Mouse (Mus musculus): Measurements from ENCODE around the gene Pax8.

Gene Pax8

DNA sequence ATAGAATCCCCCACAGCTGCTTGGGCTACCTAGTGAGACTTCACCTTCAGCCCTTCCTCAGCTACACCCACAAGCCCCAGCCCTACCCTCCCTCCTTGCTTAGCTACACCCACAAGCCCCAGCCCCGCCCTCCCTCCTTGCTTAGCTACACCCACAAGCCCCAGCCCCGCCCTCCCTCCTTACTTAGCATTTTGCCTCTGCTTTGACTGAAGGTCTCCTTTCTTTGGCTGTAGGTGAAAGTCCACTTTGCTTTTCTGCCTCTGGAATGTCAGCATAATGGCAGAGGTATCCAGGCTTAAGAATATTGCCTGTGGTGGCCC, 14.6 kb downstream of the Pax8 start:
- DNase-seq: no peak

DNA sequence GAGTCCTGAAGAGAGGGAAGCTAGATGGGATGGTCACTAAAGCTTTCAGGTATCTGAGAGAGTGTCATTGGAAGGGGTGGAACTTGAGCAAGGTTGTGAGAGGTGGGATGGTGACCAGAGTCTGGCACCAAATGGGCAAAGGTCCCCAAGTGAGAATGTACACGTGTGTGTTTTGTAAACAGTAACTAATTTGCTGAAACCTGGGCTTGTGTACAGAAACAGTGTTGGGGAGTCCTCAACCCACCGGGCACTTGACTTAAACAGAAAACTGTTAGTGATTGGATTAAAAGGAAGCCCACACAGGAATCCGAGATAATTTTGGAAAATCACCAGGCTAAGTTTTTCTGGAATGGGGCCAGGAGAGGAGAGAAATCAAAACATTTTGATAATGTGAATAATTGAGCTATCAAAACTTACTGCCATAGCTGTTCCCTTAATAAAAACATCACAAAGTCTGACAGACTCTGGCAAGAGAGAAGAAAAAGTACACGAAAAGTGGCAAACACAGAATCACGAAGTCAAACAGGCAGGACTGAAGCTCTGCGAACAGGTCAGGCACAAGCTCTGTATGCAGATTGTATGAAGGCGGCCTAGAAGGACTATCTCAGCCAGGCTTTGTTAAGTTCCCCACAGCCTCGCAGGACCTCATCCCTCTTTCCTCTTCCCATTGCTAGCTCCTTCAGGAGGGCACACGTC, 15.1 kb downstream of the Pax8 start:
- DNase-seq: no peak

GRCm38 (mm10) chr2:24456841-24457240, 18.6 kb downstream of the Pax8 start:
- DNase-seq: no peak

DNA sequence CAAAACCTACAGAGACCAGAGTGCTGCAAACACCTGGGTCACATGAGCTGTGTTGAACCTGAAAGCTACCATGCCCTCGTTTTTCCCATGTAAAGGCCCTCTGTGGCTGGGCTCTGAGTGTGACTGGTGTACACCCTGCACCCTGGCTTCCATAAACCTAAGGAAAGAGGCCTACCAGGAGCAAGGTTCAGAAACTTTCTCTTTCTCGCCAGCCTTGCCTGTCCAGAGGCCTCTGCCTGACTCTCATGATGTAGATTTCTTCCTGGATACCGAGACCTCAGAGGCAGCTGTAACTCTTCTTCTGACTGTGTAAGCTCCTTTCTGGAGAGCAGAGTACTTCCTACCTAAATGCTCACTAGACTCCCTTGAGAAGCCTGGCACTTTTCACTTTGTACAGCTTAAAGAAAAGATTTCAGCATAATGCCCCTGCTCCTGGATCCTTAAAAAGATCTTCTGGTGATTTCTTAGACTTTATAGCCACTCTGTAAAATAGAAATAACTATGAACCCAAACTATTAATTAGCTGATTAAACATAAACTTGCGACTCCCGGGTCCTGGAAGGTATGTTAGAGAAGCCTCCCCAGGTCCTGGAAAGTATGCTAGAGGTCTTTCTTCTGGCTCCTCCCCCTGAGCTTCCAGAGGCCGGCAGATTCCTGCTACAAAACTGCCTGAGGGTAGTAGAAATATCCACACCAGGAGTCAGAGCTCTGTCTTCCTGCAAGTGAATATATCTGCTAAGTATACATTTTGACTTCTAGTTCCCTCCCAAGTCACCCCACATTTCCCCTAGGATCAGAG, 20.1 kb downstream of the Pax8 start:
- no peak for DNase-seq

- no peak for DNase-seq
Measured at GRCm38 (mm10) chr2:24454429-24455011, 20.9 kb downstream of the Pax8 start.

GRCm38 (mm10) chr2:24453206-24453605, 22.2 kb downstream of the Pax8 start:
- DNase-seq: no peak

DNA sequence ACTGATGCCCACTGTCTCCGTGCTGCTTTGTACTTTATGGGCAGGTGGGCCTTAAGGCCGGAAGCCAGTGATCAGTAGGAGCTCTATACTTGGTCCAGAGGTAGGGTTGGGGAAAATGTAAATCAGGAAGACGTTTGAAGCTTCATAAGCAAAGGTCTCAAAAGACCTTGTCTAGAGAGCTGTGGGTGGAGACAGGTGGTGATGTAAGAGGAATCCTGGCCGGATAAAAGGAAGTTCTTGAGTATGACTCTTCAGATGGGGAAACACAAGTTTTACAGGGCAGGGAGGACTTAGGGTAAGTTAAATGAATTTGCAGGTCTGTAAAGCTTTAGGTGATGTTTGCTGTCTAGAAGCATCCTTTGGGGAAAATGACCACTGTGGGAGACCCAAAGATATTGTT, 26.3 kb downstream of the Pax8 start:
- no peak for DNase-seq

DNA sequence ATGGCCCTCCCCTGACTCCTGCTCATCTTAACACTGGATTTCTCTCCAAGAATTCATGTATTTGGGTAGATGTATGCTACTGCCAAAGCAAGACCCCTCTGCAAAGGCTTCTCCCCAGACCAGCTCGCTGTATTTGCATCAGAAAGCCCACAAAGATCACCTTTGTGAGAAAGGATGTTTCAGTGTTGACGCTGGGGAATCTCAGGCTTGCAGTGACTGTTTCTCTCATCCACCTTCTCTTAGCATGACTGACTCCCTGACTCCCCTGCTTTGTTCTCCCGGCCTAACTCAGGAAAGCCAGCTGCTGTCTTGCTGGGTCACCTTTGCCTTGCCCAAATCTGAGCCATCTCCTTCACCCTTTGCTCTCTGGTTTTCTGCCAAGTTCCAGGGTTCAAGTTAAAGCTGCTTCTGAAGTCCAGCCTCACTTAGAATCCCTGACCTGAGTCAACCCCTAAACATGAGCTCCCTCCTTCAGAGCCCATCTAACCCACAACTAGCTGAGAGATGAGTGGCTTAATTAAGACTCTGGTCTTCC, 32.1 kb downstream of the Pax8 start:
- no peak for DNase-seq

- DNase-seq: no peak
Measured at GRCm38 (mm10) chr2:24442303-24442925, 33.0 kb downstream of the Pax8 start.

GRCm38 (mm10) chr2:24441899-24442298, 33.5 kb downstream of the Pax8 start:
- no peak for DNase-seq

DNA sequence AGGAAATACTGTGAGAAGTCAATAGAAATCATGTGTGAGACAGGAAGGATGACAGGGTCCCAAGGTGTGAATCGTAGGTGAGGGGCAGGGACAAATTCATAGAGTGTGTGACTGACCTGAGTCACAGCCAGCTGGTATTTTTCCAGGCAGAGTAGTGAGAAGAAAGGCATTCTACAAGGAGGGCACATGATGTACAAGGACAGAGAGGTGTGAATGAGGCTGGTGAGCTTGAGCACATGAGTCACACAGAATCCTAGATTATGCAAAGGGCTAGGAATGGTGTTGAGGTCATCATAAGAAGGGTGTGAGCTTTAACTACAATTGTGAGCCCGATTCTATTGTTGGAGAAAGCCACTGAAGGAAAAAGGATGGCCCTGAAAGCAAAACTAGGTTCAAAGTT, 35.3 kb downstream of the Pax8 start:
- no peak for DNase-seq

GRCm38 (mm10) chr2:24435699-24436098, 39.7 kb downstream of the Pax8 start:
- no peak for DNase-seq

DNA sequence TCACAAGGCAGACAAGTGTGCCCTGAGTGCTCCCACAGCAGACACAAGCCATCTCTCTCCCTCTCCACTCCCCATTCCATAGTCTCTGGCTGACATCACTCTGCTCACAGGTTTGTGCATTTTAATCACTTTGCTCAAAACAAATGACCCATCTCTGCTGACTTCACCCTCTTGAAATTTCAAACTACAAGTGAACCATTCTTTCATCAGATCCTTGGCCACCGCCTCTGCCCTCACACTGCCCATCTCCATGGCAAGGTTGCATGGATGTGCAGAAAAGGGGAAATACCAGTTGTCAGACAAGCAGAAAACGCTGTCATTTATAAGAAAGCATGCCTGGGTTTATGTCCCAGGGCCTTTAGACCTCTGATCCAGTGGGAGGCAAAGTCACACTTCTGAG, 40.7 kb downstream of the Pax8 start:
- no peak for DNase-seq

DNA sequence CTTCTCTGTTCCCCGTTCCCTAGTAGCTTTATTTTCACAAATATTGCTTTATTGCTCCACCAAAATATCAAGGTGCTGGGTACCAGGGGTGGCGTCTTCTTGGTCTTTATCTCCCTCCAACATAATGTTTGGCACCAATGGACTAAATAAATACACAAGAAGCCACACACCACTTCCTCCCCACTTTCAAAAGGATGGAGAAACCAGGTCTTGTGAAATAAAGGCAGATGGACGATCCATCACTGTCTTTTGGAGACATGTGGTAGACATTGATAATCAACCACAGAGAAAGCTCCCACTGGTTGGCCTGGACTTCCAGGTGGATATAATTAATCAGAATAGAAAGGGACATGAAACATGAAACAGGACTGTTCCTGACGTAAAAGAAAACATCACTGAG, 45.6 kb downstream of the Pax8 start:
- no peak for DNase-seq

- no peak for DNase-seq
Measured at GRCm38 (mm10) chr2:24427866-24428675, 47.3 kb downstream of the Pax8 start.

- no peak for DNase-seq
Measured at GRCm38 (mm10) chr2:24425630-24426029, 49.8 kb downstream of the Pax8 start.

- no peak for DNase-seq
Measured at GRCm38 (mm10) chr2:24422815-24423214, 52.6 kb downstream of the Pax8 start.

- no peak for DNase-seq
Measured at GRCm38 (mm10) chr2:24421211-24421863, 54.1 kb downstream of the Pax8 start.

DNA sequence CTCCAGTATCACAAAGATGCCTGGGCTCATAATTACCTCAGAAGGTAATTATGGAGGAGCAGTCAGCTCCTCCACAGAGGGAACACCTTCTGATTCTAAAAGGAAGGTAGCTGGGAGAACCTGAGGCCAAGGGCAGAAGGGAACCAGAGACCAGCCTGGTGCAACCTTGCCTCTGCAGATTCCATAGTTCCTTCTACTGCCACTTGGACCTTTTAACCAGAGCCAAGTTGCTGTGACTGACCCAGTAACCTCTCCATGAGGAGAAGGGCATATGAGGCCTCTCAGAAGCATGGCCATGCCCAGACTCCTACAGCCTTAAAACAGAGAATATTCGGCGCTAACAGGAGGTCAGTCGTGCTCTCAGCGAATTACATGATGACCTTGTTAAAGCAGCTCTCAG, 57.8 kb downstream of the Pax8 start:
- no peak for DNase-seq

GRCm38 (mm10) chr2:24417106-24417505, 58.3 kb downstream of the Pax8 start:
- no peak for DNase-seq

DNA sequence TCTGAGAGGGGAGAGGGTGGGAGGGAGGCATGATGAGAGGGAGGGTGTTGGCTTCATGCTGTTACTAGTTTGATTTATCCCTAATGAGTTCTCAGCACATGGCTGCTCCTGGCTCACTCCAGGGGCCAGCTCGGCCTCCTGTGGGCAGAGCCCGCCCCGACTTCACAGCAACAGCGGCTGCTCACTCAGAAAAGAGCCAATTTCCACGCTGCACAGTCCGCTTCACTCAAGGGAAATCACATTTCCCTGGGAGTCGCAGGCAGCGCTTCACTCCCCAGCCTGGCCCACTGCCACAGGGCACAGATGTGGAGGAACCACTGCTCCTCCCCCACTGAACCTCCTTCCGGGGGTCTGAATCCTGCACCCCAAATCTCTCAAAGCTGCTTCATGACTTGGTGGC, 58.7 kb downstream of the Pax8 start:
- no peak for DNase-seq

GRCm38 (mm10) chr2:24413677-24414076, 61.7 kb downstream of the Pax8 start:
- DNase-seq: no peak

Measured in right cerebral cortex, postnatal 4 days (tissue).